Mouse (Mus musculus) CH12.LX (cell line): Measurements from ENCODE around the gene Six4. TPM values are rescaled to one million over a fixed set of nuclear protein-coding genes. Genes with fewer than 3 reads are reported as not detected.
"Not testable (repeated sequence)": the region's sequence is repeated elsewhere in the genome, so short reads cannot be mapped to it uniquely, and the experiment has no call there.

ENCODE experiments used
- DNase-seq: peaks from one replicate; pipeline ENCODE4 v3.0.0-alpha.2; 2013; ENCODE audit errors: extremely low read depth
- H3K27ac ChIP-seq: 2 replicates; pipeline ENCODE4 v1.5.1; 2012; ENCODE audit warnings: low read depth, mild to moderate bottlenecking, control low read depth, moderate library complexity; ENCODE audit not compliant: insufficient read depth
- H3K27me3 ChIP-seq: replicated peaks from 2 replicates; pipeline ENCODE3; 2012; ENCODE audit warnings: inconsistent platforms
- H3K36me3 ChIP-seq, 2 experiments: replicated peaks in 1 of 2; 2 replicates each; pipeline versions ENCODE3 to v1.6.1; 2012; ENCODE audit warnings: inconsistent platforms in 1 of 2, low read length in 1 of 2, mild to moderate bottlenecking in 1 of 2, mixed read lengths in 1 of 2, moderate library complexity in 1 of 2; ENCODE audit not compliant: control insufficient read depth in 1 of 2, insufficient read depth in 1 of 2
- H3K4me1 ChIP-seq, 2 experiments: 2 replicates each; pipeline ENCODE4 v1.6.1; 2012; ENCODE audit warnings: inconsistent platforms in 1 of 2, moderate library complexity in 1 of 2; ENCODE audit not compliant: insufficient read depth in 2 of 2, control insufficient read depth in 1 of 2
- H3K4me2 ChIP-seq: 2 replicates; pipeline ENCODE4 v1.6.1; 2012; ENCODE audit warnings: low read depth, mild to moderate bottlenecking, control low read depth; ENCODE audit not compliant: poor library complexity, insufficient read depth, severe bottlenecking
- H3K4me3 ChIP-seq, 3 experiments: fragments of 150-350 bp in 1 of 3; sonication (generic) in 1 of 3; replicated peaks in 1 of 3; 2 replicates each; pipeline versions ENCODE3 to v1.5.1; 2011 to 2012; ENCODE audit warnings: low read depth in 2 of 3, low read length in 2 of 3, mild to moderate bottlenecking in 2 of 3, moderate library complexity in 2 of 3, control low read depth in 1 of 3, improper control_type of control experiment in 1 of 3, inconsistent platforms in 1 of 3, mixed read lengths in 1 of 3; ENCODE audit not compliant: poor library complexity in 1 of 3
- H3K79me2 ChIP-seq: replicated peaks from 2 replicates; pipeline ENCODE4 v1.6.1; 2012; ENCODE audit warnings: mild to moderate bottlenecking, moderate library complexity; ENCODE audit not compliant: control insufficient read depth, poor library complexity, insufficient read depth, severe bottlenecking; ENCODE audit errors: extremely low read depth
- H3K9ac ChIP-seq: 2 replicates; pipeline ENCODE4 v1.6.1; 2012; ENCODE audit warnings: low read depth, mild to moderate bottlenecking, control low read depth, moderate library complexity; ENCODE audit not compliant: insufficient read depth
- H3K9me3 ChIP-seq: replicated peaks from 2 replicates; pipeline ENCODE3; 2012; ENCODE audit warnings: low read length, inconsistent platforms, mixed read lengths
- BHLHE40 ChIP-seq: IDR thresholded peaks from 2 replicates; pipeline ENCODE4 v1.6.1; 2011; ENCODE audit warnings: mild to moderate bottlenecking, low read depth, low read length, improper control_type of control experiment
- CHD2 ChIP-seq: IDR thresholded peaks from 2 replicates; pipeline ENCODE4 v1.6.1; 2011; ENCODE audit warnings: low read length, improper control_type of control experiment
- E2F4 ChIP-seq: IDR thresholded peaks from 2 replicates; pipeline ENCODE4 v1.6.1; 2011; ENCODE audit warnings: low read depth, low read length, improper control_type of control experiment; ENCODE audit not compliant: insufficient replicate concordance
- ETS1 ChIP-seq: conservative IDR thresholded peaks from 2 replicates; pipeline ENCODE4 v1.6.1; 2012; ENCODE audit warnings: low read depth, mild to moderate bottlenecking, inconsistent platforms, low read length, improper control_type of control experiment, moderate library complexity
- GABPA ChIP-seq: IDR thresholded peaks from 2 replicates; pipeline ENCODE4 v1.6.1; 2012; ENCODE audit warnings: low read depth, low read length, improper control_type of control experiment, inconsistent platforms; ENCODE audit not compliant: insufficient replicate concordance
- HCFC1 ChIP-seq: IDR thresholded peaks from 2 replicates; pipeline ENCODE4 v1.6.1; 2012; ENCODE audit warnings: low read depth, mild to moderate bottlenecking, inconsistent platforms, low read length, improper control_type of control experiment
- IRF4 ChIP-seq: IDR thresholded peaks from 2 replicates; pipeline ENCODE4 v1.6.1; 2014; ENCODE audit warnings: low read depth, mild to moderate bottlenecking, inconsistent platforms, low read length, improper control_type of control experiment
- MAFK ChIP-seq: IDR thresholded peaks from 2 replicates; pipeline ENCODE4 v1.6.1; 2011; ENCODE audit warnings: low read length, improper control_type of control experiment; ENCODE audit not compliant: insufficient replicate concordance
- MAX ChIP-seq: IDR thresholded peaks from 2 replicates; pipeline ENCODE4 v1.6.1; 2011; ENCODE audit warnings: low read length, improper control_type of control experiment
- MXI1 ChIP-seq: IDR thresholded peaks from 2 replicates; pipeline ENCODE4 v1.6.1; 2011; ENCODE audit warnings: mild to moderate bottlenecking, low read depth, low read length, improper control_type of control experiment
- MYC ChIP-seq: IDR thresholded peaks from 2 replicates; pipeline ENCODE4 v1.6.1; 2011; ENCODE audit warnings: low read depth, mild to moderate bottlenecking, improper control_type of control experiment, low read length
- NELFE ChIP-seq: IDR thresholded peaks from 2 replicates; pipeline ENCODE4 v1.6.1; 2011; ENCODE audit warnings: low read depth, low read length, improper control_type of control experiment
- RCOR1 ChIP-seq: conservative IDR thresholded peaks from 2 replicates; pipeline ENCODE4 v1.6.1; 2012; ENCODE audit warnings: low read depth, mild to moderate bottlenecking, inconsistent platforms, low read length, improper control_type of control experiment
- SIN3A ChIP-seq: IDR thresholded peaks from 2 replicates; pipeline ENCODE4 v1.6.1; 2012; ENCODE audit warnings: low read length, improper control_type of control experiment, inconsistent platforms
- SMC3 ChIP-seq: IDR thresholded peaks from 2 replicates; pipeline ENCODE4 v1.6.1; 2011; ENCODE audit warnings: low read depth, low read length, improper control_type of control experiment
- TCF12 ChIP-seq: IDR thresholded peaks from 2 replicates; pipeline ENCODE4 v1.6.1; 2014; ENCODE audit warnings: low read depth, mild to moderate bottlenecking, inconsistent platforms, low read length, improper control_type of control experiment
- USF1 ChIP-seq: IDR thresholded peaks from 2 replicates; pipeline ENCODE4 v1.6.1; 2014; ENCODE audit warnings: low read depth, mild to moderate bottlenecking, inconsistent platforms, low read length, improper control_type of control experiment
- ZC3H11A ChIP-seq: IDR thresholded peaks from 2 replicates; pipeline ENCODE4 v1.6.1; 2012; ENCODE audit warnings: low read depth, mild to moderate bottlenecking, inconsistent platforms, low read length, improper control_type of control experiment
- dilution Hi-C: fragments of 300-500 bp; cut with MboI; formaldehyde crosslinking; loops from 2 replicates; pipeline ENCODE4 v1.14.3; 2020; ENCODE audit warnings: low sequenced_read_pairs; ENCODE audit not compliant: extremely low pct_unique_long_range_greater_than_20kb, extremely low pct_ligation_motif_present
- in situ Hi-C: fragments of 300-500 bp; cut with MboI; formaldehyde crosslinking; loops from 3 replicates; pipeline ENCODE4 v1.14.3; 2019; ENCODE audit warnings: low sequenced_read_pairs, low pct_ligation_motif_present, low pct_unique_long_range_greater_than_20kb, mixed read lengths
- polyA plus RNA-seq: library from polyadenylated mRNA; unstranded; fragments of >175 nt; gene quantifications from 2 replicates; pipeline ENCODE4 v1.2.1, GENCODE M21; 2012; ENCODE audit warnings: low read depth; ENCODE audit not compliant: insufficient read length
- total RNA-seq, 2 experiments: library from RNA; depleted of rRNA; stranded (reverse); fragments of 300-350 nt in 1 of 2; fragments of >200 nt in 1 of 2; gene quantifications; 2 replicates each; pipeline ENCODE4 v1.2.3; 2012 to 2014

The Six4 gene
- total and polyA plus RNA-seq, 3 experiments: 2.0 to 2.5 (median 2.2) TPM

DNA sequence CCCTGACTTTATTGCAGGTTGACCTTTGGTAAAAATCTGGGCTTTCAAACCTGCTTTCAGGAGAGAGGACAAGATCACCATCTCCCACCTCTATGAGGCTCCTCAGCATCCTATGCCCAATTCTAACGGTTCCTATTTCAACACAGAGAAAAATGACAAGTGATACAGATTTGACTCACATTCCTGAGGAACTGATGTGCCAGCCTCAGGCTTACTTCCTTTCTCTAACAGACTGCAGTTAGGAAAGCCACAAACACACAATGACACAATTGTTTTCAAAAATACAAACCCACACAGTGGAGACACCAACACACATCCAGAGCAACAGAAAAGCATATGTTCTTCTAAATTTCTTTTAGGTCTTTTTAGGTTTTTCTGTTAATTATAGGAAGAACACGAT, 5.4 kb downstream of the Six4 start:
- dilution Hi-C loops: no loop called here
- Histone ChIP-seq H3K4me3 (no peak overlapping the region), H3K9me3 (no peaks in the 10 kb centered on the region), H3K9ac (no peak overlapping the region), H3K79me2 (peaks cover 8% of the 10 kb centered on the region; the same call in 1 of the 2 replicates), H3K27me3 (no peaks in the 10 kb centered on the region), H3K36me3 (peaks cover 18 to 59% of the 10 kb centered on the region in 2 experiments), H3K4me1 (peaks cover 6 to 39% of the 10 kb centered on the region in 2 experiments; a peak in 3 of 4 replicates), H3K27ac (no peak overlapping the region), H3K4me2 (no peak overlapping the region)
- in situ Hi-C loops: no loop called here
- no peak for DNase-seq
- no peak for TF ChIP-seq GABPA

DNA sequence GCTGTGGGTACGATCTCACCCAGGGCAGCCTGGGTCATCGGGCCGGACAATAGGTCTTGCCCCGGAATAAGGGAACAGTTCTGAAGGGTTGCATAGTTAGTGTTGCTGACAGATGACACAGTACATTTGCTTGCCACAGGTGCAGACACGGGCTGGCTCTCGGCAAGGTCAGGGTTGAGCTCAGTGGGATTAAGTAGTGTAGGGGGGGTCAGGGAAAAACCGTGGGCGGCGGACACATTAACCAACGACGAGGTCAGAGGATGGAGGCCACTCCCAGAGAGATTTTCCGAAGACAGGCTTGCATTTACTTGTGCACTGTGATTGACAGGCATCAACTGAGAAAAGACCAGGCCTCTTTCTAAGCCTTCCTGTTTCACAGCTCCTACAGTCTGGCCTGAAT, 9.5 kb downstream of the Six4 start:
- no peaks in the 10 kb centered on the region for H3K27me3 ChIP-seq
- no peak overlapping the region for H3K27ac ChIP-seq
- H3K9ac ChIP-seq: no peak overlapping the region
- H3K4me3 ChIP-seq: no peak overlapping the region
- H3K9me3 ChIP-seq: no peaks in the 10 kb centered on the region
- H3K4me1 ChIP-seq: peaks cover 0 to 20% of the 10 kb centered on the region in 2 experiments; a peak in 2 of 4 replicates
- H3K79me2 ChIP-seq: no peaks in the 10 kb centered on the region
- TF ChIP-seq MYC (no peak), ZC3H11A (no peak), MXI1 (no peak), HCFC1 (no peak), CHD2 (no peak), MAX (no peak), SMC3 (no peak), MAFK (no peak), USF1 (no peak), IRF4 (no peak), NELFE (no peak), TCF12 (no peak), ETS1 (no peak), E2F4 (no peak)
- TF ChIP-seq, all 38 proteins: peak for 0
- Histone ChIP-seq H3K4me2 (no peak overlapping the region), H3K36me3 (peaks cover 13 to 61% of the 10 kb centered on the region in 2 experiments)
- in situ Hi-C loops (no loop called here), dilution Hi-C loops (no loop called here)
- no peak for DNase-seq

DNA sequence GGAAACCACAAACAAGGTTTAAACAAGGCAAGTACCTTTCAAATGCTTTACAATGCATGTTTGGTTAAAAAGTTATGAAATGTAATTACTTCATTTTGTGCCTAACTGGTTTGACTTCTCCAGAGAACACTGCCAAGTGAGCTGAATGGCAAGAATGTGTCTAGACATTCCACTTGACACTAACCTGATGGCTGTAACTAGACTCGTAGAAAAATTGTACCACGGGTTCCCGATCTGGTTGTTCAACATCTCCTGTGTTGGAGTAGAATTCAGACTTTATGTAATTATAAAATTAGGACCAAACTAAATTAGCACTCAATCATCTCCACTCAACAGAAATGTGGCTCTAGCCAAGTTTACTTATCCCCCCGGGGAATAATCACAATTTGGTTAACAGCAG, 14.7 kb downstream of the Six4 start:
- in situ Hi-C loops (no loop called here), dilution Hi-C loops (no loop called here)

DNA sequence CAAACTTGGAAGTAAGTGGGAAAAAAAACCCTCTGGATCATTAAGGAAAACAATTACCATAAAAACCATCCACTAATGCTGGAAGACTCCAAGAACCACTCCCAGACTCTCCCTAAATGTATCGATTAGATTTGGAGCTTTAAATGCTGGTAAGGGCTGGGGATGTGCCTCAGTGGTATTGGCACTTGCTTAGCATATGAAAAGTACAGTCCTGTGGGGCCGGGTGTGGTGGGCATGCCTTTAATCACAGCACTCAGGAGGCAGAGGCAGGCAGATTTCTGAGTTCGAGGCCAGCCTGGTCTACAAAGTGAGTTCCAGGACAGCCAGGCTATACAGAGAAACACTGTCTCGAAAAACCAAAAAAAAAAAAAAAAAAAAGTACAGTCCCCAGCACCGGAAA, 17.1 kb downstream of the Six4 start:
- dilution Hi-C loops, in situ Hi-C loops, H3K4me1 ChIP-seq, H3K27ac ChIP-seq, H3K4me3 ChIP-seq, H3K27me3 ChIP-seq, H3K9ac ChIP-seq, DNase-seq, H3K4me2 ChIP-seq, H3K79me2 ChIP-seq, H3K9me3 ChIP-seq: not testable (repeated sequence)
- peaks cover 0 to 13% of the 10 kb centered on the region in 2 experiments for H3K36me3 ChIP-seq

More for the DNA sequence above, 14.7 kb downstream of the Six4 start:
- TF ChIP-seq RCOR1: no peak
- no peak for TF ChIP-seq IRF4
- TF ChIP-seq NELFE: no peak
- TF ChIP-seq BHLHE40: no peak
- TF ChIP-seq MAFK: no peak
- no peak for TF ChIP-seq SIN3A
- Histone ChIP-seq H3K27me3 (no peaks in the 10 kb centered on the region), H3K9me3 (no peaks in the 10 kb centered on the region), H3K9ac (no peak overlapping the region), H3K4me2 (no peak overlapping the region), H3K36me3 (peaks cover 7 to 32% of the 10 kb centered on the region in 2 experiments), H3K4me3 (no peak overlapping the region), H3K4me1 (peaks cover 0 to 5% of the 10 kb centered on the region in 2 experiments; a peak in 1 of 4 replicates), H3K27ac (no peak overlapping the region), H3K79me2 (no peaks in the 10 kb centered on the region)
- DNase-seq: no peak
